Mouse (Mus musculus) myocyte (in vitro differentiated cells): ENCODE data around the gene Lpp.

Experiments
- MAX ChIP-seq: IDR thresholded peaks from one replicate; pipeline ENCODE4 v1.6.1; 2011; ENCODE audit warnings: low read depth, mild to moderate bottlenecking, control low read depth
- MYOD1 ChIP-seq, 3 experiments: IDR thresholded peaks; one replicate each; pipeline ENCODE4 v1.6.1; 2011; ENCODE audit warnings: control low read depth in 2 of 3, low read depth in 2 of 3, mild to moderate bottlenecking in 2 of 3, moderate library complexity in 1 of 3; ENCODE audit not compliant: insufficient read length in 2 of 3, control insufficient read depth in 1 of 3
- MYOG ChIP-seq, 3 experiments: IDR thresholded peaks; one replicate each; pipeline ENCODE4 v1.6.1; 2011; ENCODE audit warnings: control low read depth in 2 of 3, low read depth in 2 of 3, mild to moderate bottlenecking in 2 of 3; ENCODE audit not compliant: insufficient read length in 2 of 3, control insufficient read depth in 1 of 3, insufficient read depth in 1 of 3
- POLR2A ChIP-seq: IDR thresholded peaks from one replicate; pipeline ENCODE4 v1.6.1; 2011; ENCODE audit warnings: low read depth, mild to moderate bottlenecking, control low read depth, moderate library complexity; ENCODE audit not compliant: insufficient read length
- POLR2AphosphoS2 ChIP-seq: IDR thresholded peaks from one replicate; pipeline ENCODE4 v1.6.1; 2011; ENCODE audit warnings: low read depth, control low read depth; ENCODE audit not compliant: insufficient read length
- SRF ChIP-seq: IDR thresholded peaks from one replicate; pipeline ENCODE4 v1.6.1; 2011; ENCODE audit warnings: low read depth; ENCODE audit not compliant: control insufficient read depth, insufficient read length
- USF1 ChIP-seq: IDR thresholded peaks from one replicate; pipeline ENCODE4 v1.6.1; 2011; ENCODE audit warnings: low read depth, mild to moderate bottlenecking, control low read depth, moderate library complexity

DNA sequence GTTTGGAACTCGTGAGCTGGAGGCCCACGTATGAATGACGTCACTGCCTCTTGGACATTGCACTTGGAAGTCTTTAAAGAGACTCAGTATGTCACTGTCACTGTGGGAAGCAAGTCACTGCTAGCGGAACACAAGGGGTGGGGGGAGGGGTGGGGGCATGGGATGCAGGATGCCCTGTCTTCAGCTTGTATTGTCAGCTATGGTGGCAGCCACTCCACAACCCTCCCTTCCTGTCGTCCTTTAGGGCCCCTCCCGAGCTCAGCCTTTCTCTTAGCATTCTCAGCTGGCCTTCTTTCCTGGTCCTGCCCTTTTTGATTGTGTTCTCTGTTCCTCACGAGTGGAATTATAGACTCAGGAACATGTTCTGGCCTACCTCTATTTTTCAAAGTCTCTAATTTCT is 40.3 kb downstream of the Lpp start:
- TF ChIP-seq MAX = no peak
- no peak for TF ChIP-seq SRF
- no peak for TF ChIP-seq MYOG (IDR thresholded peaks at IDR 0.05; ENCODE audit: control insufficient read depth in 1 of 3, insufficient read depth in 1 of 3, insufficient read length in 2 of 3, low read depth in 2 of 3)
- TF ChIP-seq MYOD1 (IDR thresholded peaks at IDR 0.05; ENCODE audit: control insufficient read depth in 1 of 3, insufficient read length in 2 of 3, low read depth in 2 of 3) = no peak
- no peak for TF ChIP-seq POLR2A
- no peak for TF ChIP-seq USF1
- TF ChIP-seq POLR2AphosphoS2 = no peak
